Mouse (Mus musculus): ENCODE data around the gene Car8. TPM values are rescaled to one million over a fixed set of nuclear protein-coding genes. Genes with fewer than 3 reads are reported as not detected.

Gene Car8
- polyA plus RNA-seq (2015; fragmentation: Nextera tagmentation; extraction: Ambion mirVana), result 31.3 and 40.1 TPM in 2 replicates

GRCm38 (mm10) chr4:8238560-8239305 is at the start of gene Car8:
Gene Car8 (minus strand): TSS chr4:8239041.
- Histone ChIP-seq H3K4me2 (ENCODE audit: low read length) (peak within 1 kb of the TSS; percentile 96), H3K36me3 (ENCODE audit: control insufficient read depth, insufficient read depth, low read length) (no peaks in the 10 kb centered on the region), H3K4me1 (ENCODE audit: control insufficient read depth, insufficient read depth, low read depth, low read length) (no peaks in the 10 kb centered on the region), H3K27me3 (replicated peaks; ENCODE audit: control insufficient read depth, insufficient read depth, low read length) (no peaks in the 10 kb centered on the region), H3K27ac (ENCODE audit: low read depth, low read length) (no peak within 1 kb of the TSS), H3K9me3 (ENCODE audit: control insufficient read depth, low read length) (no peaks in the 10 kb centered on the region), H3K9ac (ENCODE audit: low read depth, low read length) (peak within 1 kb of the TSS; percentile 82), H3K4me3 (ENCODE audit: low read length) (peak within 1 kb of the TSS; percentile 72)
- peak; percentile 96 for ATAC-seq
- under 1% methylated on average over 48 of the region's 49 CpGs for WGBS

GRCm38 (mm10) chr4:8284934-8285333 is 46.1 kb upstream of the Car8 start:
- WGBS, result 100% methylated on average over 1 of the region's 1 CpGs
- H3K36me3 ChIP-seq (ENCODE audit: control insufficient read depth, insufficient read depth, low read length), result no peaks in the 10 kb centered on the region

DNA sequence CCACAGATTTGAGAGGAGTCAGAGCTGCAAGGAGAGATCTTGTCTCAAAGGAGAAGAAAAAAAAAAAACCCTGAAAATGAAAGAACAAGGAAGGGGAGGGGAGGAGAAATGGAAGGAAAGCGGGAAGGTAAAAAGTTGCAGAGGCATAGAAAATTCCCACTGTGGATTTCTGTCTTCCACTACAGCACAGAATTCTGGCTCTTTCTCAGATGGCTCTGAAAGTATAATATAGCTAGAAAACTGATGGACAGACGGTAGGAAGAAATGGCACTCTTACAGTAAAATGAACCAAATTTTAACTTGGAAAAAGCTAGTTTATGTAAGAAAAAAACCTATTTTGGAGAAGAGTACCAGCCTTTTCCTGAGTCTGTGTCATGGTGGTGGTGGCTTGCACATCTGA is 39.3 kb upstream of the Car8 start:
- ATAC-seq, result no peak
- Histone ChIP-seq H3K4me1 (ENCODE audit: control insufficient read depth, insufficient read depth, low read depth, low read length) (no peaks in the 10 kb centered on the region), H3K4me2 (ENCODE audit: low read length) (no peak overlapping the region), H3K27me3 (replicated peaks; ENCODE audit: control insufficient read depth, insufficient read depth, low read length) (no peaks in the 10 kb centered on the region), H3K27ac (ENCODE audit: low read depth, low read length) (no peak overlapping the region), H3K4me3 (ENCODE audit: low read length) (no peak overlapping the region), H3K36me3 (ENCODE audit: control insufficient read depth, insufficient read depth, low read length) (no peaks in the 10 kb centered on the region), H3K9ac (ENCODE audit: low read depth, low read length) (no peak overlapping the region), H3K9me3 (ENCODE audit: control insufficient read depth, low read length) (no peaks in the 10 kb centered on the region)
- WGBS, result 96% methylated on average over 2 of the region's 2 CpGs

More at GRCm38 (mm10) chr4:8284934-8285333, 46.1 kb upstream of the Car8 start:
- no peak overlapping the region for H3K4me2 ChIP-seq (ENCODE audit: low read length)
- H3K27ac ChIP-seq (ENCODE audit: low read depth, low read length), result no peak overlapping the region
- no peaks in the 10 kb centered on the region for H3K27me3 ChIP-seq (replicated peaks; ENCODE audit: control insufficient read depth, insufficient read depth, low read length)
- no peak overlapping the region for H3K9ac ChIP-seq (ENCODE audit: low read depth, low read length)
- H3K9me3 ChIP-seq (ENCODE audit: control insufficient read depth, low read length), result no peaks in the 10 kb centered on the region
- ATAC-seq, result no peak
- H3K4me3 ChIP-seq (ENCODE audit: low read length), result no peak overlapping the region
- H3K4me1 ChIP-seq (ENCODE audit: control insufficient read depth, insufficient read depth, low read depth, low read length), result no peaks in the 10 kb centered on the region

GRCm38 (mm10) chr4:8249805-8250204 is 11.0 kb upstream of the Car8 start:
- H3K4me3 ChIP-seq (ENCODE audit: low read length), result no peak overlapping the region
- H3K27ac ChIP-seq (ENCODE audit: low read depth, low read length), result no peak overlapping the region
- H3K9me3 ChIP-seq (ENCODE audit: control insufficient read depth, low read length), result no peaks in the 10 kb centered on the region
- no peaks in the 10 kb centered on the region for H3K36me3 ChIP-seq (ENCODE audit: control insufficient read depth, insufficient read depth, low read length)
- H3K4me1 ChIP-seq (ENCODE audit: control insufficient read depth, insufficient read depth, low read depth, low read length), result no peaks in the 10 kb centered on the region
- H3K27me3 ChIP-seq (replicated peaks; ENCODE audit: control insufficient read depth, insufficient read depth, low read length), result no peaks in the 10 kb centered on the region
- 85% methylated on average over 3 of the region's 3 CpGs for WGBS
- H3K4me2 ChIP-seq (ENCODE audit: low read length), result no peak overlapping the region
- no peak for ATAC-seq
- H3K9ac ChIP-seq (ENCODE audit: low read depth, low read length), result no peak overlapping the region

GRCm38 (mm10) chr4:8245495-8246063 is 6.7 kb upstream of the Car8 start:
- H3K4me2 ChIP-seq (ENCODE audit: low read length), result no peak overlapping the region

GRCm38 (mm10) chr4:8245062-8245461 is 6.2 kb upstream of the Car8 start:
- Histone ChIP-seq H3K9me3 (ENCODE audit: control insufficient read depth, low read length) (no peaks in the 10 kb centered on the region), H3K27ac (ENCODE audit: low read depth, low read length) (no peak overlapping the region), H3K9ac (ENCODE audit: low read depth, low read length) (no peak overlapping the region), H3K4me1 (ENCODE audit: control insufficient read depth, insufficient read depth, low read depth, low read length) (no peaks in the 10 kb centered on the region), H3K36me3 (ENCODE audit: control insufficient read depth, insufficient read depth, low read length) (no peaks in the 10 kb centered on the region), H3K4me2 (ENCODE audit: low read length) (no peak overlapping the region), H3K27me3 (replicated peaks; ENCODE audit: control insufficient read depth, insufficient read depth, low read length) (no peaks in the 10 kb centered on the region), H3K4me3 (ENCODE audit: low read length) (no peak overlapping the region)
- 57% methylated on average over 3 of the region's 3 CpGs for WGBS
- ATAC-seq, result no peak

More at GRCm38 (mm10) chr4:8245495-8246063, 6.7 kb upstream of the Car8 start:
- 57% methylated on average over 1 of the region's 1 CpGs for WGBS
- Histone ChIP-seq H3K4me3 (ENCODE audit: low read length) (no peak overlapping the region), H3K27ac (ENCODE audit: low read depth, low read length) (no peak overlapping the region), H3K4me1 (ENCODE audit: control insufficient read depth, insufficient read depth, low read depth, low read length) (no peaks in the 10 kb centered on the region), H3K36me3 (ENCODE audit: control insufficient read depth, insufficient read depth, low read length) (no peaks in the 10 kb centered on the region), H3K9ac (ENCODE audit: low read depth, low read length) (no peak overlapping the region), H3K27me3 (replicated peaks; ENCODE audit: control insufficient read depth, insufficient read depth, low read length) (no peaks in the 10 kb centered on the region), H3K9me3 (ENCODE audit: control insufficient read depth, low read length) (no peaks in the 10 kb centered on the region)
- no peak for ATAC-seq

GRCm38 (mm10) chr4:8239699-8240098 is 858 bp upstream of the Car8 start:
- no peaks in the 10 kb centered on the region for H3K4me1 ChIP-seq (ENCODE audit: control insufficient read depth, insufficient read depth, low read depth, low read length)
- no peak for ATAC-seq
- H3K9ac ChIP-seq (ENCODE audit: low read depth, low read length), result no peak overlapping the region
- H3K36me3 ChIP-seq (ENCODE audit: control insufficient read depth, insufficient read depth, low read length), result no peaks in the 10 kb centered on the region
- H3K27me3 ChIP-seq (replicated peaks; ENCODE audit: control insufficient read depth, insufficient read depth, low read length), result no peaks in the 10 kb centered on the region
- H3K9me3 ChIP-seq (ENCODE audit: control insufficient read depth, low read length), result no peaks in the 10 kb centered on the region
- peak overlapping the region; percentile 96 for H3K4me2 ChIP-seq (ENCODE audit: low read length)
- no peak overlapping the region for H3K4me3 ChIP-seq (ENCODE audit: low read length)
- H3K27ac ChIP-seq (ENCODE audit: low read depth, low read length), result no peak overlapping the region
- WGBS, result 62% methylated on average over 11 of the region's 11 CpGs

- Histone ChIP-seq H3K4me3 (ENCODE audit: low read length) (peak overlapping the region; percentile 72), H3K27me3 (replicated peaks; ENCODE audit: control insufficient read depth, insufficient read depth, low read length) (no peaks in the 10 kb centered on the region), H3K27ac (ENCODE audit: low read depth, low read length) (no peak overlapping the region), H3K4me2 (ENCODE audit: low read length) (peak overlapping the region; percentile 96), H3K9ac (ENCODE audit: low read depth, low read length) (peak overlapping the region; percentile 82), H3K36me3 (ENCODE audit: control insufficient read depth, insufficient read depth, low read length) (no peaks in the 10 kb centered on the region), H3K4me1 (ENCODE audit: control insufficient read depth, insufficient read depth, low read depth, low read length) (no peaks in the 10 kb centered on the region), H3K9me3 (ENCODE audit: control insufficient read depth, low read length) (no peaks in the 10 kb centered on the region)
- WGBS, result 20% methylated on average over 11 of the region's 11 CpGs
- ATAC-seq, result peak; percentile 79
These were observed 447 bp upstream of the Car8 start for GRCm38 (mm10) chr4:8239306-8239670.

- H3K27ac ChIP-seq (ENCODE audit: low read depth, low read length), result no peak overlapping the region
- 0 out of 2 replicates have a peak overlapping the region, but pooled peaks have one; percentile 7 for H3K4me2 ChIP-seq (ENCODE audit: low read length)
- ATAC-seq, result 0 out of 2 replicates have a peak, but pooled peaks have one; percentile 32
- H3K4me3 ChIP-seq (ENCODE audit: low read length), result no peak overlapping the region
- no peaks in the 10 kb centered on the region for H3K4me1 ChIP-seq (ENCODE audit: control insufficient read depth, insufficient read depth, low read depth, low read length)
- no peak overlapping the region for H3K9ac ChIP-seq (ENCODE audit: low read depth, low read length)
- no peaks in the 10 kb centered on the region for H3K9me3 ChIP-seq (ENCODE audit: control insufficient read depth, low read length)
- whole genome bisulfite sequencing, result 71% methylated on average over 12 of the region's 12 CpGs
- H3K36me3 ChIP-seq (ENCODE audit: control insufficient read depth, insufficient read depth, low read length), result no peaks in the 10 kb centered on the region
- H3K27me3 ChIP-seq (replicated peaks; ENCODE audit: control insufficient read depth, insufficient read depth, low read length), result no peaks in the 10 kb centered on the region
These were observed 6.3 kb downstream of the Car8 start for GRCm38 (mm10) chr4:8232393-8233111.

Measured in hindbrain, embryonic 16.5 days (tissue).